Mouse (Mus musculus) G1E (cell line): Measurements from ENCODE around the gene Rpp30.

ENCODE experiments used
- CTCF ChIP-seq: IDR thresholded peaks from 2 replicates; pipeline ENCODE4 v1.5.1; 2012; ENCODE audit warnings: low read depth, low read length, inconsistent platforms, mixed read lengths
- GATA1 ChIP-seq: IDR thresholded peaks from 2 replicates; pipeline ENCODE4 v1.6.1; 2012; ENCODE audit warnings: borderline replicate concordance, low read length, inconsistent platforms, mixed read lengths
- GATA2 ChIP-seq: IDR thresholded peaks from 2 replicates; pipeline ENCODE4 v1.6.1; 2012; ENCODE audit warnings: low read depth, low read length, inconsistent platforms, borderline replicate concordance
- POLR2AphosphoS5 ChIP-seq: IDR thresholded peaks from 2 replicates; pipeline ENCODE4 v1.6.1; 2012; ENCODE audit warnings: low read depth, low read length, inconsistent platforms; ENCODE audit not compliant: insufficient replicate concordance

DNA sequence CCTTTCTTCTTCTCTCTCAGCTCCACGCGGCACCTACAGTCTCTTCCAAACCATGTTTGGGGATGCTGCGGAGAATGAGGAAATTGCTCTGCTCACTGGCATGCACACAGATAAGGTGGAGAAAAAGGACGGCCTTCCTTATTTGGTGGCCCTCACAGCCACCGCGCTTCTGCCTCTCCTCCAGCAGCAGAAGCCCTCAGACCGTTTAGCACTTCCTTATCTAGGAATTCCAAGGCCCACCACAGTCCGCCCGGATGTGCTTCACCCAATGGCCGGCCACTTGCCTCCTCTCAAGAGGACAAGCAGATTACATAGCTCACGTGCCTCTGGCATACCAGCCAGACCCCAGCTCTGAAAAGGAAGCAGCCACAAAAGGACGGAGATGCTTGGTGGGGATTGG lies 46.1 kb downstream of the Rpp30 start:
- TF ChIP-seq CTCF: no peak
- no peak for TF ChIP-seq GATA1
- no peak for TF ChIP-seq GATA2
- TF ChIP-seq POLR2AphosphoS5: no peak
